Mouse (Mus musculus) erythroid progenitor cell, adult 5-6 weeks (primary cell): ENCODE data around the gene Gpr87. TPM values are rescaled to one million over a fixed set of nuclear protein-coding genes. Genes with fewer than 3 reads are reported as not detected.
"Not testable (repeated sequence)": the region's sequence is repeated elsewhere in the genome, so short reads cannot be mapped to it uniquely, and the experiment has no call there.

ENCODE experiments used
- ATAC-seq: replicated peaks from 2 replicates; pipeline ENCODE4 v1.8.0; 2016; ENCODE audit warnings: moderate number of reproducible peaks, mild to moderate bottlenecking, moderate TSS enrichment, inconsistent platforms; ENCODE audit not compliant: poor library complexity, low FRiP score, severe bottlenecking
- total RNA-seq, 2 experiments: library from RNA; stranded (forward) in 1 of 2; stranded (reverse) in 1 of 2; fragments of 150-400 nt in 1 of 2; fragments of 186-747, 209-891 nt in 1 of 2; gene quantifications; 2 replicates each; pipeline versions ENCODE4 v1.2.3 to v1.2.4; 2015 to 2017; ENCODE audit warnings: low replicate concordance in 2 of 2

Gene Gpr87
- total RNA-seq, 2 experiments from 2014 or later: not detected

DNA sequence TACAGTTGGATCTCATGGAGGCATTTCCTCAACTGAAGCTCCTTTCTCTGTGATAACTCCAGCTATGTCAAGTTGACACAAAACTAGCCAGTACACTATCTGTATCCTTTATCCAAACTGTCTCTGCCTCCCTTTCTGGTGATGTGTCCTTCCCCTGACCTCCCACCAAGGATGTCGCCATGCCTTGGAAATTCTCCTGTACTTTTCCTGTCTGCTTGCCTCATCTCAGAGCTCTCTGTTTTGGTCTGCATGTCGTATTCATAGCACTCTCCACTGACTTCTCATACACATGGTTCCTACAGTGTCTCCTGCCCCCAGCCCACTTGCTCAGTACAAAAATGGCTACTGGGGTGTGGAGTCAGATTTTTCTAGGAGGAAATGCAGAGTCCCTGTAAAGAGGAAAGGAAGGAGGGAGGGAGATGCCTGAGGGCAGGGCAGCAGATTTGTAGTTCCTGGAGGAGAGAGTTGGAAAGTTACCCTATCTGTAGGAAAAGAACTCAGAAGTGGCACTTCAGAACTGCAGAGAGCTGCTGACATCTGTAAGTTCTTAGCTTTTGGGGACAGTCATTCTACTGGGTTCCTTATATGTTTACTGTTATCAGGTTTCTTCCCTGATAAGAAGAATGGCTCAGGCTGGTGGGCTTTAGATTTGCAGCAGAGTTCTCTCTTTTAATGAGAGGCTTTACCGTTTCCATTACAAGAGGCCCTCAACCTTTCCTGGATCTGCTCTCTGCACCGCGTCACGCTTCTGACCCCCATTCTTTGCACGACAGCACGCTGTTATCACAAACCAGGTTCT, 53.2 kb downstream of the Gpr87 start:
- ATAC-seq: no peak

DNA sequence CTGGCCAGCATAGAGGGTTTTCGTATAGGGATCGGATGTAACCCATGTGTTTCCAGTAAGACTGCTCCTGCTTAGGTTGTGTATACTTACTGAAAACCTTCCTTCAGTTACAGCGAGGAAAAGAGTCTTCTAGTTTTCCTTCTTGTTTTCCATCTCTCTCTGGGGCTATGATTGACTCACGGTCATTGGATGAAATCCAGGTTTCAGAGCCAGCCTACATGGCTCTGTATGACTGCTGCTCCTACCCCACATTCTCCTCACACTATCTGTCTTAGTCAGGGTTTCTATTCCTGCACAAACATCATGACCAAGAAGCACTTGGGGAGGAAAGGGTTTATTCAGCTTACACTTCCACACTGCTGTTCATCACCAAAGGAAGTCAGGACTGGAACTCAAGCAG, 54.0 kb downstream of the Gpr87 start:
- not testable (repeated sequence) for ATAC-seq

DNA sequence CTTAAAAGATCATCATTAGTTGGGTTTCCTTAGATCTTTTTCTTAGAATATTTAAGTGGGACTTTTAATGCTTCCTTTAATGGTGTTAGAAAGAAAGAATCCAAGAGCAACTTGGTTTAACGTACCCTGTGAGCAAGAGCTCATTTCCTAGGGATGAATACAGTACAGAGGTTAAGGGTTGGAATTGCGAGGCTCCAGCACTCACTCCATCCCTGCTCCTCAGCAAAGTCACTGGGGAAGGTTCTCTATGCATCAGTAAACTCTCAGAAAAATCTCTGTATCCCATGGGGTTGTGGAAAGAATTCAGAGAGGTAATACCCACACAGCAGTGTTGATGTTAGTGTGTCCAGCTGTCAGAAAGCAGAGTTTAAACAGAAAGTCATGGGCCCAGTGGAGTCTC, 54.8 kb downstream of the Gpr87 start:
- no peak for ATAC-seq

DNA sequence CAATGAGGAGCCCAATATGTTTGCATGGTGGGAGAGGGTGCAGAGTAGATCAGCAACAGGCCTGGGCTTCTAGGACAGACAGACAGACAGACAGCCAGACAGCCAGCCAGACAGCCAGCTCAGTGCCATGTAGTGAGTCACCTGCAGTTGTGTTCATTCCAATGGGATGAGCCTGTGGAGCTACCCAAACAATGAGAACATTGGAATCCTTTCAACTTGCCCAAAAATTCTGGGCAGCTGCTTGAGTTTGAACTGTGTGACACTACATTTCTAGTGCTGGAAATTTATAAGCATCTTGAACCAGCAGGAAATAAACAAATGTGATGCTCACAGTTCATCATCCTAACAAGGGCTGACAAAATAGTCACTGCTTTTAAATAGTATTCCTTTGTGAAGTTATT, 55.3 kb downstream of the Gpr87 start:
- no peak for ATAC-seq

DNA sequence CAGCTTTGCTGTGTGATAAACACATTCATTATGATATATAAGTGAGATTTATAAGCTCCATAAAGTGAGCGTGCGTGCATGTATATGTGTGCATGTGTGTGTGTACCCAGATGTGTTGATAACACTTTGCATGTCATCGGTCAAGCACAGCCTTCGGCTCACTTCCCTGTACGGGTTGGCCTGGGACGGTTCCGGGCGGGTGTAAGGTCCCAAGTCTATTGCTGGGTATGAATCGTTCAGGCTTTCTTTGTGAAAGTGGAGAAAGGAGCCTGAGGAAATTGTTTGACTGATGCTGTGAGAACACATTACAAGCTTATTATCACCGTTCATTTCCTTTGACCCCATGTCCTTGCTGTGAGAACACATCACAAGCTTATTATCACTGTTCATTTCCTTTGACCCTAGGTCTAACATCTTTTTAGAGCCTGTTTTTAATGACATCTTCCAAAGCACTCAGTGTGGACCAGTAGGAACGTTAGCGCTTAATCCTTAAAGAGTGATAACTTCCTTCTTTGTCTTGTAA, 55.9 kb downstream of the Gpr87 start:
- ATAC-seq: no peak

DNA sequence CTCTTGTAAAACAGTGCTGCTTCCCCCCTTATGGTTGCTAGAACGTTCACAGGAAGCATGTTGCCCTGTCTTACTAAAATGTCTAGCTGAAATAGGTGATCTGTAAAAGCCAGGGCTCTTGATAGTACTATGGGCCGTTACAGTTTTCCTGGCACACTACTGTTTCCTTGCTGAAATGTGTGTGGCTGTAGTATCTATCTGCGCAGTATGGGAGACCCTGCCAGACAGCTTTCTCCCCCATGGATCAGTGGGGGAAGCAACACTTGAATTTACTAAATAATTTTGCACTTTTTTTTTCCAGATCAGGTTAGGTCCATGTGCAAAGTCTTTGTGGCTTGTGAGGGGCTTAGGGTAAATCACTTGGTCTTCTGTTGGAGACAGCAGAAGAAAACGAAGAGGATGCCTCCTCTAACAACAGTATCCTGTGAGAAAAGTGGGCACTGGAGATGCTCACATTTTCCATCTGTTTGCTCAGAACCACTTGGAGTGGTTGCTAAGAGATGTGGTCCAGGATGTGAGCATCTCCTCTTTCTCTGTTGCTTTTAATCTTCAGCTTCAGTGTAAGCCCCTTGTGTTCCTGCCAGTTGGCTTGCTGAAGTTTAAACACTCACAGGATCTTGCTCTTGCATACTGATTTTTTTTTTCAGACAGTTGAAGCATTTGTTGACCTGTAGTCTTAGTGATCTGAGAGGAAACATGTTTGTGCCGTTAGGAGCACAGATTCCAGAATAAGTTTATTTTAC, 58.8 kb downstream of the Gpr87 start:
- ATAC-seq: no peak

DNA sequence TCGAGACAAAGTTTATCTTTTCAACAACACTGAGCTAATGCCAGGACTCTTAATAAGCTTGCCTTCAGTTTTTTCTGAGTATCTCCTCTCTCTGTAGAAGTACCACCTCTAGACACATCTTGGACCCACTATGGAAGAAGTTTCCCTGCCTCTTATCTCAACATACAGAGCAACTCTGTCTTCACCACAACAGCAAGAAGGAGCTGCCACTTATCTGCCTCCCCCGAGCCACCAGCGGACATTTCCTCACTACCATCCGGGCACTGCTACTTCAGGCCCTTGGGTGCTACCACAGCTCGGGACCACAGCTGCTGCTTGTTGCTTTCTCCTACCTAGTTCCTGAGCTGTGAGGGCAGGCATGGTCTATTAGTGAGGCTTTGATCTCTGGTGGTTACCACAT, 61.7 kb downstream of the Gpr87 start:
- no peak for ATAC-seq

DNA sequence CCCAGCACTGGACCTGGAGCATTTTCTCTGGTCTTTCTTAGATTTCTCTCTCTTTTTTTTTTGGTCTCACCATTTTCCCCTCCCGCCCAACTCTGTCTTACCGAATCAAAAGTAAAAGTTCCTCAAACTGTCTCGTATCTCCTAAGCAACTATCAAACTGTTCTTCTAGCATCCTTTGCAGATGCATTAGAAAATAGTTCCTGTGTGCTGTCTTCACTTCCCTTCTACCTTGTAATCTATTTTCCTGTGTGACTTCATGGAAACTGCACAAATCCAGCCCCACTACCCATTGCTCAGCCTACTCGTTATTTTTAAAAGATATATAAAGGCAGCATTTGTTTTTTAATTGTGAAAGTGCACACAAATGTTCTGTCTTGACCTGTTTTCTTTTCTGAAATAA, 62.9 kb downstream of the Gpr87 start:
- ATAC-seq: no peak

DNA sequence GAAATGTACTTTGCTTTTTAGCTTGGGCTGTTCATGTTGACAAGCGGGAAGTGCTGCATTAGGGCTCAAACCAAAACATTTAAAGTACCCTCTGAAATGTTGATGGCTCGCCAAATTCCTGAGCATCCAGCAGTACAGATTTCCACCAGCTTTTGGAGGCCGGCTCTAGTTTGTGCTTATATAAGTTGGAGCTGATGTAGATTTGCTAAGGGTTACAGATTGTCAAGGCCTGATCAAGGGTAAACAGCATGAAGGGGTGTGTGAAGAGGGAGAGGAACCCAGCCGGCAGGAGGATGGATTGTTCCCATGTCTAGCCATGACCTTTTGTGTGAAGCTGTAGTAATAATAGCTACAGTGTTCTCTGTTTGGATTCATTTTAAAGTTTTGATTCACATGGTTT, 63.8 kb downstream of the Gpr87 start:
- ATAC-seq: no peak

DNA sequence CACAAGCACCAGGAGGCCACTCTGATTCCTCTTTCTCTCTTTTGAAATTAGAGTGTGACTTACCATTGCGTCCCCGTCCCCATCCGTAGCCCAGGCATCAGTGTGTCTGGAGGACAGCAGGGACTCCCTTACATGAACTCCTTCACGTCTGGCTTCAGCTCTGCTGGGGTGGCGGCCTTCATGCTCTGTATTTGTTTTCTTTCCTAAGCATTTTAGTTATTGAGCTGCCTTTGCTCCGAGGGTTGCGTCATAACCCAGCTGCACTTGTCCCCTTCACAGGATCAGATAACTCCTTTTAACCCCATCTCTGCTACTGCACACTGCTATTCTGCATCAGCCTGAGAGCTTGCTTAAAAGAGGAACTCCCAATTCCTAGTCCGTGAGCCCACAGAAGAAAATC, 64.5 kb downstream of the Gpr87 start:
- no peak for ATAC-seq

DNA sequence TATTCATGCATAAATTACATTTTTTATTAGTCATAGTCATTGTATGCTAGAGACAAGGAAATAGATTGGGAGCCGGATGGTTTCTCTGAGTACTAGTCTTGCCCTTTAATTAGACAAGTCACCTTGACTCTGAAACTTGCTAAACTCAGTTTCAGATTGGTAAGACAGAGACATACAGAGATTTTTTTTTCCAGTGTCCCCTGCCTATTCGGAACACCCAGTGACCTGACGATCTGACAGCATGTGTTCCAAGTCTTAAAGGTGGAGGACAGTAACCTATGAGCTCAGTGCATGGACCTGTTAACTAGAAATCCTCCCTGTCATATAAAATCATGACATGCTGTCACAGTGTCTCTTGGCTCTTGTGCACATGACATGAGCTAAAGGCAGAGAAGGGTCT, 65.4 kb downstream of the Gpr87 start:
- no peak for ATAC-seq

Other genes starting within 250 kb of the Gpr87 start
- not detected in 2 replicates for gene Med12l, start 189.3 kb downstream of the Gpr87 start, total RNA-seq (2015; ENCODE audit: low replicate concordance)
- gene Med12l, start 189.3 kb downstream of the Gpr87 start, total RNA-seq (2017; ENCODE audit: low replicate concordance): 0.23 and 0.39 TPM in 2 replicates
- 4.3 and 5.9 TPM in 2 replicates for gene Gpr171, start 93.3 kb downstream of the Gpr87 start, total RNA-seq (2015; ENCODE audit: low replicate concordance)
- 0.38 and 2.3 TPM in 2 replicates for gene Gpr171, start 93.3 kb downstream of the Gpr87 start, total RNA-seq (2017; ENCODE audit: low replicate concordance)
- gene P2ry14, start 41.5 kb downstream of the Gpr87 start, total RNA-seq (2015; ENCODE audit: low replicate concordance): 4.6 TPM in 1 of 2 replicates, not detected in the other
- 2.1 TPM in 1 of 2 replicates, not detected in the other for gene P2ry14, start 41.5 kb downstream of the Gpr87 start, total RNA-seq (2017; ENCODE audit: low replicate concordance)
- 1.3 and 4.3 TPM in 2 replicates for gene P2ry13, start 15.8 kb upstream of the Gpr87 start, total RNA-seq (2015; ENCODE audit: low replicate concordance)
- gene P2ry13, start 15.8 kb upstream of the Gpr87 start, total RNA-seq (2017; ENCODE audit: low replicate concordance): 1.4 and 2.3 TPM in 2 replicates
- 2.1 and 5.0 TPM in 2 replicates for gene P2ry12, start 67.8 kb upstream of the Gpr87 start, total RNA-seq (2015; ENCODE audit: low replicate concordance)
- gene P2ry12, start 67.8 kb upstream of the Gpr87 start, total RNA-seq (2017; ENCODE audit: low replicate concordance): not detected in 2 replicates
- not detected in 2 replicates for gene Igsf10, start 149.3 kb upstream of the Gpr87 start, total RNA-seq (2015; ENCODE audit: low replicate concordance)
- not detected in 2 replicates for gene Igsf10, start 149.3 kb upstream of the Gpr87 start, total RNA-seq (2017; ENCODE audit: low replicate concordance)